Mouse (Mus musculus): ENCODE results near the gene B3galt1.

DNA sequence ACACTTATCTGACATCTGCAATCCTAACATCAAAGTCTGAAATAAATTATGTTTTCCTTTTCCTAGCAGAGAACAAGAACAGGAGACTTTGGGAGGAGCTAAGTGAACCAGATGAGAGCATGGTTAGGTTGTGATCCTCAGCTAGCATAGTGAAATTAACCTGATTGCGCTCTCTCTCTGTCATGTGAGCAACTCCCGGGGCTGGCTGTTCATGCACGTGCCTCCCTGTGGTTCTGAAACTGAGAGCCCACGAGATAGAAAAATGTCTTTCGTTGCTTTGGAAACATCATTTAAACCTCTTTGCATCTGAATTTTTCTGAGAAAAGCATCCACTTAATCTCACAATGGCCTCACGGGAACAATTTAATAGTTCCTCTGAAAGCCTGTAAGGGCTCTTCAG lies 190.8 kb downstream of the B3galt1 start:
- no peak for TF ChIP-seq CTCF (IDR thresholded peaks at IDR 0.05)
- TF ChIP-seq EP300 (IDR thresholded peaks at IDR 0.05; ENCODE audit: insufficient read depth, low read depth, low read length), result no peak

Data from heart, adult 2 months (tissue).